Mouse (Mus musculus) neural tube, embryonic 12.5 days (tissue): ENCODE data around the gene Nit2. TPM values are rescaled to one million over a fixed set of nuclear protein-coding genes. Genes with fewer than 3 reads are reported as not detected.

Experiments
- ATAC-seq: fragments of 200-750 bp; cut with Nextera tagmentation; 2 replicates; pipeline ENCODE4 v1.8.0; 2017; ENCODE audit warnings: low read depth, mild to moderate bottlenecking, moderate TSS enrichment, moderate library complexity; ENCODE audit not compliant: low FRiP score
- H3K27ac ChIP-seq: fragments of 300-500 bp; sonication (generic); 2 replicates; pipeline ENCODE4 v1.5.1; 2016
- H3K27me3 ChIP-seq: fragments of 300-500 bp; sonication (generic); replicated peaks from 2 replicates; pipeline ENCODE4 v1.6.1; 2016; ENCODE audit warnings: mild to moderate bottlenecking
- H3K36me3 ChIP-seq: fragments of 300-500 bp; sonication (generic); 2 replicates; pipeline ENCODE4 v1.6.1; 2016; ENCODE audit warnings: mild to moderate bottlenecking
- H3K4me1 ChIP-seq: fragments of 300-500 bp; sonication (generic); 2 replicates; pipeline ENCODE4 v1.6.1; 2016
- H3K4me2 ChIP-seq: fragments of 300-500 bp; sonication (generic); replicated peaks from 2 replicates; pipeline ENCODE4 v1.6.1; 2016; ENCODE audit warnings: mild to moderate bottlenecking
- H3K4me3 ChIP-seq: fragments of 300-500 bp; sonication (generic); 2 replicates; pipeline ENCODE4 v1.5.1; 2016
- H3K9ac ChIP-seq: fragments of 300-500 bp; sonication (generic); 2 replicates; pipeline ENCODE4 v1.6.1; 2016; ENCODE audit warnings: mild to moderate bottlenecking
- H3K9me3 ChIP-seq: fragments of 300-500 bp; sonication (generic); 2 replicates; pipeline ENCODE4 v1.6.1; 2016; ENCODE audit warnings: mild to moderate bottlenecking
- WGBS: fragments of 180-500 bp; shearing (Covaris S2); methylation state at CpG from one replicate; pipeline ENCODE4 v1.1.7; 2016; 5-methylcytosine and 5-hydroxymethylcytosine counted together
- polyA plus RNA-seq: library from polyadenylated mRNA; unstranded; fragments of >200 nt; fragmentation: Nextera tagmentation; extraction: Ambion mirVana; gene quantifications from 2 replicates; pipeline ENCODE4 v1.2.1, GENCODE M21; 2016

Gene Nit2
- polyA plus RNA-seq, result 38.1 and 41.6 TPM in 2 replicates

GRCm38 (mm10) chr16:57166611-57167513 lies at the start of gene Nit2:
Nit2 (minus strand) TSS chr16:57167341.
- H3K4me2 ChIP-seq, result peak within 1 kb of the TSS; percentile 72
- ATAC-seq, result peak; percentile 99
- peaks cover 10% of the 10 kb centered on the region; the same call in 1 of the 2 replicates for H3K36me3 ChIP-seq
- H3K27me3 ChIP-seq, result no peaks in the 10 kb centered on the region
- peak within 1 kb of the TSS; percentile 68 for H3K9ac ChIP-seq
- no peak within 1 kb of the TSS for H3K27ac ChIP-seq
- no peaks in the 10 kb centered on the region for H3K4me1 ChIP-seq
- under 1% methylated on average over 58 of the region's 58 CpGs for WGBS
- H3K9me3 ChIP-seq, result no peaks in the 10 kb centered on the region
- H3K4me3 ChIP-seq, result peak within 1 kb of the TSS; percentile 73

GRCm38 (mm10) chr16:57215957-57216356 lies 48.8 kb upstream of the Nit2 start:
- H3K9ac ChIP-seq, result no peak overlapping the region
- no peaks in the 10 kb centered on the region for H3K4me1 ChIP-seq
- no peak overlapping the region for H3K4me3 ChIP-seq
- no peak overlapping the region for H3K4me2 ChIP-seq
- no peaks in the 10 kb centered on the region for H3K9me3 ChIP-seq
- ATAC-seq, result no peak
- no peaks in the 10 kb centered on the region for H3K27me3 ChIP-seq
- H3K27ac ChIP-seq, result no peak overlapping the region
- peaks cover 12% of the 10 kb centered on the region for H3K36me3 ChIP-seq

GRCm38 (mm10) chr16:57211037-57211436 lies 43.9 kb upstream of the Nit2 start:
- H3K4me3 ChIP-seq, result no peak overlapping the region
- peaks cover 19% of the 10 kb centered on the region for H3K36me3 ChIP-seq
- no peak overlapping the region for H3K9ac ChIP-seq
- 88% methylated on average over 2 of the region's 2 CpGs for WGBS
- H3K9me3 ChIP-seq, result no peaks in the 10 kb centered on the region
- no peak overlapping the region for H3K27ac ChIP-seq
- no peak overlapping the region for H3K4me2 ChIP-seq
- no peaks in the 10 kb centered on the region for H3K4me1 ChIP-seq
- ATAC-seq, result no peak
- no peaks in the 10 kb centered on the region for H3K27me3 ChIP-seq

- Histone ChIP-seq H3K27me3 (no peaks in the 10 kb centered on the region), H3K4me3 (no peak overlapping the region), H3K9ac (no peak overlapping the region), H3K27ac (no peak overlapping the region), H3K4me2 (no peak overlapping the region), H3K36me3 (peaks cover 19% of the 10 kb centered on the region), H3K9me3 (no peaks in the 10 kb centered on the region), H3K4me1 (no peaks in the 10 kb centered on the region)
- 77% methylated on average over 2 of the region's 2 CpGs for WGBS
- no peak for ATAC-seq
These were observed 41.2 kb upstream of the Nit2 start for GRCm38 (mm10) chr16:57208342-57208741.

- Histone ChIP-seq H3K4me2 (no peak overlapping the region), H3K4me1 (no peaks in the 10 kb centered on the region), H3K36me3 (peaks cover 9% of the 10 kb centered on the region), H3K4me3 (no peak overlapping the region), H3K27me3 (no peaks in the 10 kb centered on the region), H3K9me3 (no peaks in the 10 kb centered on the region), H3K9ac (no peak overlapping the region), H3K27ac (no peak overlapping the region)
- WGBS, result 66% methylated on average over 3 of the region's 3 CpGs
- ATAC-seq, result no peak
These were observed 30.1 kb upstream of the Nit2 start for GRCm38 (mm10) chr16:57197281-57197680.

GRCm38 (mm10) chr16:57196590-57196989 lies 29.4 kb upstream of the Nit2 start:
- Histone ChIP-seq H3K9me3 (no peaks in the 10 kb centered on the region), H3K4me2 (no peak overlapping the region), H3K36me3 (peaks cover 16% of the 10 kb centered on the region), H3K4me1 (no peaks in the 10 kb centered on the region), H3K9ac (no peak overlapping the region), H3K4me3 (no peak overlapping the region), H3K27ac (no peak overlapping the region), H3K27me3 (no peaks in the 10 kb centered on the region)
- ATAC-seq, result no peak
- 88% methylated on average over 5 of the region's 5 CpGs for WGBS

- no peaks in the 10 kb centered on the region for H3K27me3 ChIP-seq
- H3K9ac ChIP-seq, result no peak overlapping the region
- no peak overlapping the region for H3K4me3 ChIP-seq
- H3K4me2 ChIP-seq, result no peak overlapping the region
- H3K36me3 ChIP-seq, result peaks cover 17% of the 10 kb centered on the region
- H3K9me3 ChIP-seq, result no peaks in the 10 kb centered on the region
- WGBS, result 87% methylated on average over 14 of the region's 14 CpGs
- H3K27ac ChIP-seq, result no peak overlapping the region
- ATAC-seq, result no peak
- H3K4me1 ChIP-seq, result no peaks in the 10 kb centered on the region
These were observed 24.1 kb upstream of the Nit2 start for GRCm38 (mm10) chr16:57191214-57191613.

GRCm38 (mm10) chr16:57190390-57190789 lies 23.2 kb upstream of the Nit2 start:
- Histone ChIP-seq H3K36me3 (peaks cover 22% of the 10 kb centered on the region), H3K9ac (no peak overlapping the region), H3K4me2 (no peak overlapping the region), H3K4me1 (no peaks in the 10 kb centered on the region), H3K27ac (no peak overlapping the region), H3K9me3 (no peaks in the 10 kb centered on the region), H3K4me3 (no peak overlapping the region), H3K27me3 (no peaks in the 10 kb centered on the region)
- no peak for ATAC-seq
- WGBS, result 93% methylated on average over 8 of the region's 8 CpGs

- H3K9ac ChIP-seq, result no peak overlapping the region
- 92% methylated on average over 2 of the region's 2 CpGs for WGBS
- peaks cover 22% of the 10 kb centered on the region for H3K36me3 ChIP-seq
These were observed 22.4 kb upstream of the Nit2 start for GRCm38 (mm10) chr16:57189493-57189892.

GRCm38 (mm10) chr16:57186618-57187017 lies 19.5 kb upstream of the Nit2 start:
- no peak overlapping the region for H3K9ac ChIP-seq
- H3K4me3 ChIP-seq, result no peak overlapping the region
- H3K27me3 ChIP-seq, result no peaks in the 10 kb centered on the region
- no peaks in the 10 kb centered on the region for H3K4me1 ChIP-seq
- no peak overlapping the region for H3K27ac ChIP-seq
- peaks cover 40% of the 10 kb centered on the region for H3K36me3 ChIP-seq
- WGBS, result 96% methylated on average over 4 of the region's 4 CpGs
- no peak overlapping the region for H3K4me2 ChIP-seq
- no peak for ATAC-seq
- no peaks in the 10 kb centered on the region for H3K9me3 ChIP-seq

More at GRCm38 (mm10) chr16:57189493-57189892, 22.4 kb upstream of the Nit2 start:
- H3K27me3 ChIP-seq, result no peaks in the 10 kb centered on the region
- H3K4me1 ChIP-seq, result no peaks in the 10 kb centered on the region
- no peaks in the 10 kb centered on the region for H3K9me3 ChIP-seq
- no peak overlapping the region for H3K27ac ChIP-seq
- no peak for ATAC-seq
- no peak overlapping the region for H3K4me3 ChIP-seq
- H3K4me2 ChIP-seq, result no peak overlapping the region

GRCm38 (mm10) chr16:57182037-57182436 lies 14.9 kb upstream of the Nit2 start:
- Histone ChIP-seq H3K27me3 (no peaks in the 10 kb centered on the region), H3K36me3 (peaks cover 43% of the 10 kb centered on the region), H3K9me3 (no peaks in the 10 kb centered on the region), H3K4me2 (no peak overlapping the region), H3K4me1 (no peaks in the 10 kb centered on the region), H3K27ac (no peak overlapping the region), H3K9ac (no peak overlapping the region), H3K4me3 (no peak overlapping the region)
- WGBS, result 96% methylated on average over 5 of the region's 5 CpGs
- no peak for ATAC-seq

GRCm38 (mm10) chr16:57181180-57181579 lies 14.0 kb upstream of the Nit2 start:
- ATAC-seq, result no peak

GRCm38 (mm10) chr16:57177664-57178063 lies 10.5 kb upstream of the Nit2 start:
- 92% methylated on average over 10 of the region's 10 CpGs for WGBS
- no peaks in the 10 kb centered on the region for H3K4me1 ChIP-seq
- no peak overlapping the region for H3K4me3 ChIP-seq
- H3K4me2 ChIP-seq, result no peak overlapping the region
- no peaks in the 10 kb centered on the region for H3K9me3 ChIP-seq
- no peak for ATAC-seq
- H3K27ac ChIP-seq, result no peak overlapping the region
- H3K36me3 ChIP-seq, result peaks cover 27% of the 10 kb centered on the region
- H3K9ac ChIP-seq, result no peak overlapping the region
- H3K27me3 ChIP-seq, result no peaks in the 10 kb centered on the region

More at GRCm38 (mm10) chr16:57181180-57181579, 14.0 kb upstream of the Nit2 start:
- no peaks in the 10 kb centered on the region for H3K4me1 ChIP-seq
- no peak overlapping the region for H3K9ac ChIP-seq
- no peak overlapping the region for H3K4me2 ChIP-seq
- H3K9me3 ChIP-seq, result no peaks in the 10 kb centered on the region
- no peaks in the 10 kb centered on the region for H3K27me3 ChIP-seq
- 89% methylated on average over 11 of the region's 11 CpGs for WGBS
- H3K27ac ChIP-seq, result no peak overlapping the region
- no peak overlapping the region for H3K4me3 ChIP-seq
- peaks cover 45% of the 10 kb centered on the region for H3K36me3 ChIP-seq
